Mouse (Mus musculus): ENCODE measurements around the gene 1700109H08Rik. TPM values are rescaled to one million over a fixed set of nuclear protein-coding genes. Genes with fewer than 3 reads are reported as not detected.
"Not testable (repeated sequence)": the region's sequence is repeated elsewhere in the genome, so short reads cannot be mapped to it uniquely, and the experiment has no call there.

1700109H08Rik gene
- polyA plus RNA-seq, 1 experiment: 1.5 TPM

- Histone ChIP-seq H3K27me3 (replicated peaks; ENCODE audit: control insufficient read depth, insufficient read depth, low read length) (no peaks in the 10 kb centered on the region), H3K4me3 (ENCODE audit: insufficient read depth, low read depth, low read length) (no peak overlapping the region), H3K27ac (ENCODE audit: insufficient read depth, low read depth, low read length) (no peak overlapping the region), H3K4me1 (ENCODE audit: control insufficient read depth, insufficient read depth, low read length) (0 out of 2 replicates have a peak, but pooled peaks cover 1% of the 10 kb centered on the region), H3K36me3 (ENCODE audit: control insufficient read depth, insufficient read depth, low read length) (no peaks in the 10 kb centered on the region; the same call in 1 of the 2 replicates)
- no peak for TF ChIP-seq POLR2A (IDR thresholded peaks at IDR 0.05; ENCODE audit: low read depth, low read length)
- no peak for TF ChIP-seq CTCF (conservative IDR thresholded peaks at IDR 0.05; ENCODE audit: insufficient read depth, insufficient read length, low read depth, low read length)
- 55% methylated on average over 1 of the region's 1 CpGs for WGBS
- DNase-seq: peak; percentile 17
These were observed 28.9 kb downstream of the 1700109H08Rik start for GRCm38 (mm10) chr5:3600298-3600697.

GRCm38 (mm10) chr5:3600790-3601189, 29.4 kb downstream of the 1700109H08Rik start:
- Histone ChIP-seq H3K4me1 (ENCODE audit: control insufficient read depth, insufficient read depth, low read length) (no peaks in the 10 kb centered on the region), H3K27ac (ENCODE audit: insufficient read depth, low read depth, low read length) (no peak overlapping the region), H3K36me3 (ENCODE audit: control insufficient read depth, insufficient read depth, low read length) (no peaks in the 10 kb centered on the region; the same call in 1 of the 2 replicates), H3K4me3 (ENCODE audit: insufficient read depth, low read depth, low read length) (no peak overlapping the region), H3K27me3 (replicated peaks; ENCODE audit: control insufficient read depth, insufficient read depth, low read length) (no peaks in the 10 kb centered on the region)
- 92% methylated on average over 3 of the region's 3 CpGs for WGBS
- no peak for TF ChIP-seq POLR2A (IDR thresholded peaks at IDR 0.05; ENCODE audit: low read depth, low read length)
- TF ChIP-seq CTCF (conservative IDR thresholded peaks at IDR 0.05; ENCODE audit: insufficient read depth, insufficient read length, low read depth, low read length): no peak
- no peak for DNase-seq

DNA sequence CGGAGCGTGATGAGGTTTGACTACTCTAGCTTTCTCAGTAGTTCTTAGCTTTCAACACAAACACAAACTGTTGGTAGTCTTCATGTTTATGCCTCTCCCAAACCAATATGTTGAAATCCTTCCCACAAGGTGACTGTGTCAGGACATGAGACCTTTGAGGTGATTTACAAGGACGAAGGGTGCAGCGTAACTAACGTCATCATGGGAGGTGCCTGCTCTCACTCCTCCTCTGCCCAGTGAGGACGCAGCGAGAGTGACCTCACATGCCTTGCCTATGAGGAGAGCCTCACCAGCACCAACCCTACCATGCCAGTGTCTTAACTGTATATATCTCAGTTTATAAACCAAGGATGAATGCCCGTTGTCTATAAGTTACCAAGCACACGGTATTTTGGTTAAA, 35.7 kb downstream of the 1700109H08Rik start:
- Histone ChIP-seq H3K4me3 (ENCODE audit: insufficient read depth, low read depth, low read length) (no peak overlapping the region), H3K27ac (ENCODE audit: insufficient read depth, low read depth, low read length) (no peak overlapping the region), H3K4me1 (ENCODE audit: control insufficient read depth, insufficient read depth, low read length) (no peaks in the 10 kb centered on the region), H3K27me3 (replicated peaks; ENCODE audit: control insufficient read depth, insufficient read depth, low read length) (no peaks in the 10 kb centered on the region), H3K36me3 (ENCODE audit: control insufficient read depth, insufficient read depth, low read length) (no peaks in the 10 kb centered on the region; the same call in 1 of the 2 replicates)
- WGBS: 93% methylated on average over 9 of the region's 9 CpGs
- no peak for DNase-seq
- TF ChIP-seq POLR2A (IDR thresholded peaks at IDR 0.05; ENCODE audit: low read depth, low read length) (no peak), CTCF (conservative IDR thresholded peaks at IDR 0.05; ENCODE audit: insufficient read depth, insufficient read length, low read depth, low read length) (no peak)

- TF ChIP-seq POLR2A (IDR thresholded peaks at IDR 0.05; ENCODE audit: low read depth, low read length) (no peak), CTCF (conservative IDR thresholded peaks at IDR 0.05; ENCODE audit: insufficient read depth, insufficient read length, low read depth, low read length) (no peak)
- H3K27ac ChIP-seq (ENCODE audit: insufficient read depth, low read depth, low read length): no peak overlapping the region
- H3K36me3 ChIP-seq (ENCODE audit: control insufficient read depth, insufficient read depth, low read length): no peaks in the 10 kb centered on the region; the same call in 1 of the 2 replicates
- no peak for DNase-seq
- WGBS: 97% methylated on average over 7 of the region's 7 CpGs
- H3K27me3 ChIP-seq (replicated peaks; ENCODE audit: control insufficient read depth, insufficient read depth, low read length): no peaks in the 10 kb centered on the region
- H3K4me3 ChIP-seq (ENCODE audit: insufficient read depth, low read depth, low read length): no peak overlapping the region
- no peaks in the 10 kb centered on the region for H3K4me1 ChIP-seq (ENCODE audit: control insufficient read depth, insufficient read depth, low read length)
These were observed 37.9 kb downstream of the 1700109H08Rik start for GRCm38 (mm10) chr5:3609241-3609640.

DNA sequence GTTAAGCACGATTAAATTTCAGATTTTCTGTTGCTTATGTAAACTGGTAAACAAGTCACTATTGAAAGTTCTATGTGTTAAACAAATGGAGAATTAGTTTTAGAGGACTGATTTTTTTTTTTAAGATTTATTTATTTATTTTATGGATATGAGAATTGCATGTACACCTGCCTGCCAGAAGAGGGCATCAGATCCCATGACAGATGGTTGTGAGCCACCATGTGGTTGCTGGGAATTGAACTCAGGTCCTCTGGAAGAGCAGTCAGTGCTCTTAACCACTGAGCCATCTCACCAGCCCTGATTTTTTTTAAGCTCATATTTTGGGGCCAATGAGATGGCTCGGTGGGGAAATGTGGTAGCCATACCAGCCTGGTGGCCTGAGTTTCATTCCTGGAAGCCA, 40.5 kb downstream of the 1700109H08Rik start:
- H3K27me3 ChIP-seq (replicated peaks; ENCODE audit: control insufficient read depth, insufficient read depth, low read length); H3K4me3 ChIP-seq (ENCODE audit: insufficient read depth, low read depth, low read length); H3K27ac ChIP-seq (ENCODE audit: insufficient read depth, low read depth, low read length); H3K36me3 ChIP-seq (ENCODE audit: control insufficient read depth, insufficient read depth, low read length); H3K4me1 ChIP-seq (ENCODE audit: control insufficient read depth, insufficient read depth, low read length); DNase-seq: not testable (repeated sequence)
- WGBS: 92% methylated on average over 2 of the region's 2 CpGs

GRCm38 (mm10) chr5:3620486-3620885, 49.1 kb downstream of the 1700109H08Rik start:
- Histone ChIP-seq H3K27me3 (replicated peaks; ENCODE audit: control insufficient read depth, insufficient read depth, low read length) (no peaks in the 10 kb centered on the region), H3K36me3 (ENCODE audit: control insufficient read depth, insufficient read depth, low read length) (no peaks in the 10 kb centered on the region; the same call in 1 of the 2 replicates), H3K27ac (ENCODE audit: insufficient read depth, low read depth, low read length) (no peak overlapping the region), H3K4me3 (ENCODE audit: insufficient read depth, low read depth, low read length) (no peak overlapping the region), H3K4me1 (ENCODE audit: control insufficient read depth, insufficient read depth, low read length) (no peaks in the 10 kb centered on the region)
- no peak for DNase-seq
- 89% methylated on average over 7 of the region's 7 CpGs for WGBS
- no peak for TF ChIP-seq POLR2A (IDR thresholded peaks at IDR 0.05; ENCODE audit: low read depth, low read length)
- TF ChIP-seq CTCF (conservative IDR thresholded peaks at IDR 0.05; ENCODE audit: insufficient read depth, insufficient read length, low read depth, low read length): no peak

- H3K4me3 ChIP-seq (ENCODE audit: insufficient read depth, low read depth, low read length): no peak overlapping the region
- TF ChIP-seq POLR2A (IDR thresholded peaks at IDR 0.05; ENCODE audit: low read depth, low read length): no peak
- no peaks in the 10 kb centered on the region; the same call in 1 of the 2 replicates for H3K36me3 ChIP-seq (ENCODE audit: control insufficient read depth, insufficient read depth, low read length)
- no peaks in the 10 kb centered on the region for H3K27me3 ChIP-seq (replicated peaks; ENCODE audit: control insufficient read depth, insufficient read depth, low read length)
- DNase-seq: no peak
- H3K4me1 ChIP-seq (ENCODE audit: control insufficient read depth, insufficient read depth, low read length): no peaks in the 10 kb centered on the region
- 91% methylated on average over 5 of the region's 5 CpGs for WGBS
- no peak overlapping the region for H3K27ac ChIP-seq (ENCODE audit: insufficient read depth, low read depth, low read length)
These were observed 58.7 kb downstream of the 1700109H08Rik start for GRCm38 (mm10) chr5:3630055-3630454.

Data from kidney, adult 2 months (tissue).